Mouse (Mus musculus) ES-Bruce4 (cell line): ENCODE results near the gene Fam217a.
"Not testable (repeated sequence)": the region's sequence is repeated elsewhere in the genome, so short reads cannot be mapped to it uniquely, and the experiment has no call there.

ENCODE experiments used
- CTCF ChIP-seq: IDR thresholded peaks from one replicate; pipeline ENCODE4 v1.8.1; 2011; ENCODE audit warnings: low read depth, low read length
- POLR2A ChIP-seq: IDR thresholded peaks from one replicate; pipeline ENCODE4 v1.8.1; 2011; ENCODE audit warnings: low read length; ENCODE audit not compliant: insufficient read depth

- not testable (repeated sequence) for TF ChIP-seq POLR2A, CTCF
Observed at GRCm38 (mm10) chr13:34874736-34875135, 49.4 kb downstream of the Fam217a start.
